Mouse (Mus musculus) cerebellum, postnatal 25 days (tissue): ENCODE results near the gene Mrpl55.

Source experiments
- DNase-seq, 2 experiments: peaks; one replicate each; pipeline ENCODE4 v3.0.0; 2021; ENCODE audit warnings: mixed read lengths in 2 of 2

Gene Mrpl55

GRCm38 (mm10) chr11:59230144-59230760 is 28.0 kb downstream of the Mrpl55 start:
- peak; percentile 73 to 86 for DNase-seq

DNA sequence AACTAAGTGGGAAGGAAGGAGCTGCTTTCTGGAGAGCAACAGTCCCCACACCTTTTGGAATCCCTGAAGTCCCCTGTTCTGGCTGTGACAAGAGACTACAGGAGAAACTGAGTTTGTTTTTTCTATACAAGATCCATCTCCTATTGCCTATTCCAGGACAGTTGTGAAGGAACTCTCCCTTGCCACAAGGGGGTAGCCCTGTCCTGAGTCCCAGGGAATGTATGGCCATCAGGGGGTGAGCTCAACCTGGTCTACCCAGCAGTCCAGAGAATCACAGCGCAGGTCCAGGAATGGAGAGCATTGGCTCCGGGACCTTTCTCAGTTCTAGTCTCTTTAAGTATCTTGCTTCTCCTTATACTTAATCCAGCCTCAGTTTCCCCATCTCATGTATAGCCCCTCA is 30.5 kb downstream of the Mrpl55 start:
- DNase-seq: no peak

DNA sequence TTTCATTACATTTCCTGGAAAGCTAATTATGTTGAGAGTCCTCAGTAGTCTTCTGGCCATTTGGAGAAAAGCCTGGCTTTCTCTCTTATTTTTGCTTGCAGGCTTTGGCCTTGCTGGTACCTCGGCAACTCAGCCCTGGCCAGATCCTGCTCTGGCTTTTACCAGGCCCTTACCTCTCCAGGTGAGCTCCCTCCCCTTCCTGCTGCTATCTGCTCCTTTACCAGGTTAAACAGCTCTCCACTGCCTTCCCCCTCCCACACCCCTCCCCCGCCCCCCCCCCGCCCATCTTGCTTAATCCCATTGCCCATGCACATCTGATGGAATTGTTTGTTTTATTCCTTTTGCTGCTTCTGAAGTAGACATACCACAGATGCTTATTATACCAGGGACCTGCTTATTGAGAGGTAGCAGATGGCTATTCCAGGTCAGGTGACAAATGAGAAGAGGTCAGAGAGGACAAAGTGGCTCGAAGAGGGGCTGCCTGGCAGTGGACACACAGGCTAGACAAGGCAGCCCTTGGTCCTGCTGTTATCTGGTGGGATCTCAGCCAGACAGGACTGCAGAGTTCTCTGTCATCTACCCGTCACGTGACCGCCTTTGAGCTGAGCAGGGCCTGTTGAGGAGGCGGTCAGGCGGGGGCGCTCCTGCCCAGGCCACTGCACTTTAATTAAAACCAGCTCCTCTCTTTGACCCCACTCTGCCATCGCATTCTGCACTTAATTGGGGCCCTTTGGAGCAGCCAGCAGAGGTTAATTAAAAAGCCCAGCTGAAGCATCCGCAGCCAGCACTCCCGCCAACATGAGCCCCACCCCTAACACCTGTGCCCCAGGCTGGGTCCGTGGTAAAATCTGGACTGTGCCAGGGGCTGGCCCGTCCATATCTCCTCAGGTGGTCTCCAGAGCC is 36.5 kb downstream of the Mrpl55 start:
- peak; percentile 84 to 90 for DNase-seq

DNA sequence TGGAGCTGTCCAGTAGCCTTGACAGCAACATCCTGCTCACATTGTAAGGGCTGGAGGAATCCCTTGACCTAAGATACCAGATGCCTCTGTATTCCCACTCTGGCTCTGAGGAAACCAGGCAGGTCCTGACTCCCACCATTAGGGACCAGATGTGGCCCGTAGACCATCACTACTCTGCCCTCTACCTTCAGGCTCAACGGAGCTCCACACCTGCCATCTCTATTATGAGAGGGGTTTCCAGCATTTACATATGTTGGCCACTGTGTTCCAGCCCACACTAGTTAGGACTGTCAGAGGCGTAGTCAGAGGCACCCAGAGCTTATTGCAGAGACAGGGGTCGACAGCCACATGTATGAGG is 37.1 kb downstream of the Mrpl55 start:
- DNase-seq: no peak

- DNase-seq: no peak
These were observed 37.5 kb downstream of the Mrpl55 start for GRCm38 (mm10) chr11:59239796-59240195.

- no peak for DNase-seq
These were observed 39.6 kb downstream of the Mrpl55 start for GRCm38 (mm10) chr11:59241841-59242240.

GRCm38 (mm10) chr11:59243856-59244255 is 41.6 kb downstream of the Mrpl55 start:
- DNase-seq: no peak

DNA sequence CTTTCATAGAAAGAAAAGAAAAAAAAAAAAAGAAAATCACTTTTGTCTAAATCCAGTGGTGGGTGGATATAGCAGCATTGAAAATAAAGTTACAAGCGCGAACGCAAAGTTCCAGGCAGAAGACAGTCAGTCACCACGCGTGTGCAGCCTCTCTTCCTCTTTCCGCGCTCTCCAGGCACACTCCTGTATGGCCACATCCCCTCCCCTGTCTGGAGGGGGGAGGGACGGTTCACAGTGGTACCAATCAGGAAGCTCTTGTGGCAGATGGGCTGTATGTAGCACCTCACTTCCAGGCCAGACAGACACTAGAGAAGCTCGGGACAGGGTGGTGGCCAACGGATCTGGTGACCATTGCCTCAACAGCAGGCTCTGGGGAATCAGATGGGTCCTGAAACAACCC is 45.8 kb downstream of the Mrpl55 start:
- DNase-seq: no peak
